Mouse (Mus musculus): ENCODE measurements at regions not wholly inside any gene's neighbourhood (a gene's known extent, or its start where the extent isn't known, plus 50 kb on each side); places are given as distances from the start of the nearest gene placed in this dataset.

- Histone ChIP-seq H3K4me1 (ENCODE audit: control insufficient read depth, insufficient read depth, low read length) (no peaks in the 10 kb centered on the region), H3K9ac (ENCODE audit: low read depth, low read length) (no peak overlapping the region), H3K36me3 (ENCODE audit: control insufficient read depth, insufficient read depth, low read length) (no peaks in the 10 kb centered on the region), H3K27ac (replicated peaks; ENCODE audit: low read depth, low read length) (no peak overlapping the region), H3K4me3 (ENCODE audit: low read depth, low read length) (no peak overlapping the region), H3K27me3 (replicated peaks; ENCODE audit: control insufficient read depth, insufficient read depth, low read length) (no peaks in the 10 kb centered on the region), H3K4me2 (ENCODE audit: low read depth, low read length) (no peak overlapping the region), H3K9me3 (ENCODE audit: control insufficient read depth, low read length) (no peaks in the 10 kb centered on the region)
- 34% methylated on average over 3 of the region's 3 CpGs for WGBS
- ATAC-seq (ENCODE audit: low read depth) (no peak), DNase-seq (ENCODE audit: low spot score) (peak; percentile 72)
Observed at GRCm38 (mm10) chr15:11729381-11729780, 177.7 kb downstream of the Npr3 start.

GRCm38 (mm10) chr15:11725620-11726530 is 181.2 kb downstream of the Npr3 start:
- WGBS: 80% methylated on average over 10 of the region's 10 CpGs
- no peaks in the 10 kb centered on the region for H3K27me3 ChIP-seq (replicated peaks; ENCODE audit: control insufficient read depth, insufficient read depth, low read length)
- no peak overlapping the region for H3K4me3 ChIP-seq (ENCODE audit: low read depth, low read length)
- H3K4me2 ChIP-seq (ENCODE audit: low read depth, low read length): no peak overlapping the region
- H3K4me1 ChIP-seq (ENCODE audit: control insufficient read depth, insufficient read depth, low read length): no peaks in the 10 kb centered on the region
- H3K9ac ChIP-seq (ENCODE audit: low read depth, low read length): no peak overlapping the region
- no peaks in the 10 kb centered on the region for H3K9me3 ChIP-seq (ENCODE audit: control insufficient read depth, low read length)
- DNase-seq (ENCODE audit: low spot score) (no peak), ATAC-seq (ENCODE audit: low read depth) (no peak)
- H3K27ac ChIP-seq (replicated peaks; ENCODE audit: low read depth, low read length): no peak overlapping the region
- no peaks in the 10 kb centered on the region for H3K36me3 ChIP-seq (ENCODE audit: control insufficient read depth, insufficient read depth, low read length)

GRCm38 (mm10) chr15:11720645-11721044 is 186.4 kb downstream of the Npr3 start:
- DNase-seq (ENCODE audit: low spot score): no peak
- Histone ChIP-seq H3K9ac (ENCODE audit: low read depth, low read length) (no peak overlapping the region), H3K27me3 (replicated peaks; ENCODE audit: control insufficient read depth, insufficient read depth, low read length) (no peaks in the 10 kb centered on the region), H3K4me3 (ENCODE audit: low read depth, low read length) (no peak overlapping the region), H3K27ac (replicated peaks; ENCODE audit: low read depth, low read length) (no peak overlapping the region), H3K36me3 (ENCODE audit: control insufficient read depth, insufficient read depth, low read length) (no peaks in the 10 kb centered on the region), H3K4me2 (ENCODE audit: low read depth, low read length) (no peak overlapping the region), H3K9me3 (ENCODE audit: control insufficient read depth, low read length) (0 out of 2 replicates have a peak, but pooled peaks cover 5% of the 10 kb centered on the region), H3K4me1 (ENCODE audit: control insufficient read depth, insufficient read depth, low read length) (no peaks in the 10 kb centered on the region)
- no peak for ATAC-seq (ENCODE audit: low read depth)
- 64% methylated on average over 4 of the region's 4 CpGs for WGBS

GRCm38 (mm10) chr15:11716168-11716842 is 190.8 kb downstream of the Npr3 start:
- Histone ChIP-seq H3K4me1 (ENCODE audit: control insufficient read depth, insufficient read depth, low read length) (no peaks in the 10 kb centered on the region), H3K27ac (replicated peaks; ENCODE audit: low read depth, low read length) (no peak overlapping the region), H3K9me3 (ENCODE audit: control insufficient read depth, low read length) (0 out of 2 replicates have a peak, but pooled peaks cover 5% of the 10 kb centered on the region), H3K36me3 (ENCODE audit: control insufficient read depth, insufficient read depth, low read length) (no peaks in the 10 kb centered on the region), H3K4me3 (ENCODE audit: low read depth, low read length) (no peak overlapping the region), H3K9ac (ENCODE audit: low read depth, low read length) (no peak overlapping the region), H3K27me3 (replicated peaks; ENCODE audit: control insufficient read depth, insufficient read depth, low read length) (no peaks in the 10 kb centered on the region), H3K4me2 (ENCODE audit: low read depth, low read length) (no peak overlapping the region)
- ATAC-seq (ENCODE audit: low read depth): no peak
- WGBS: 88% methylated on average over 11 of the region's 11 CpGs
- no peak for DNase-seq (ENCODE audit: low spot score)

GRCm38 (mm10) chr15:11712481-11713274 is 194.4 kb downstream of the Npr3 start:
- ATAC-seq (ENCODE audit: low read depth) (peak; percentile 70), DNase-seq (ENCODE audit: low spot score) (peak; percentile 84)
- H3K4me2 ChIP-seq (ENCODE audit: low read depth, low read length): no peak overlapping the region
- no peaks in the 10 kb centered on the region for H3K4me1 ChIP-seq (ENCODE audit: control insufficient read depth, insufficient read depth, low read length)
- no peak overlapping the region for H3K4me3 ChIP-seq (ENCODE audit: low read depth, low read length)
- H3K9ac ChIP-seq (ENCODE audit: low read depth, low read length): no peak overlapping the region
- no peaks in the 10 kb centered on the region for H3K36me3 ChIP-seq (ENCODE audit: control insufficient read depth, insufficient read depth, low read length)
- 56% methylated on average over 16 of the region's 16 CpGs for WGBS
- no peaks in the 10 kb centered on the region for H3K27me3 ChIP-seq (replicated peaks; ENCODE audit: control insufficient read depth, insufficient read depth, low read length)
- 0 out of 2 replicates have a peak, but pooled peaks cover 5% of the 10 kb centered on the region for H3K9me3 ChIP-seq (ENCODE audit: control insufficient read depth, low read length)
- H3K27ac ChIP-seq (replicated peaks; ENCODE audit: low read depth, low read length): peak overlapping the region; percentile 67; the same call in 1 of the 2 replicates

- Histone ChIP-seq H3K9ac (ENCODE audit: low read depth, low read length) (no peak overlapping the region), H3K27ac (replicated peaks; ENCODE audit: low read depth, low read length) (no peak overlapping the region), H3K4me3 (ENCODE audit: low read depth, low read length) (no peak overlapping the region), H3K4me2 (ENCODE audit: low read depth, low read length) (no peak overlapping the region), H3K36me3 (ENCODE audit: control insufficient read depth, insufficient read depth, low read length) (no peaks in the 10 kb centered on the region), H3K9me3 (ENCODE audit: control insufficient read depth, low read length) (no peaks in the 10 kb centered on the region), H3K27me3 (replicated peaks; ENCODE audit: control insufficient read depth, insufficient read depth, low read length) (no peaks in the 10 kb centered on the region), H3K4me1 (ENCODE audit: control insufficient read depth, insufficient read depth, low read length) (0 out of 2 replicates have a peak, but pooled peaks cover 3% of the 10 kb centered on the region)
- no peak for DNase-seq (ENCODE audit: low spot score)
- ATAC-seq (ENCODE audit: low read depth): no peak
- 79% methylated on average over 6 of the region's 6 CpGs for WGBS
Observed at GRCm38 (mm10) chr15:11701246-11701645, 205.8 kb downstream of the Npr3 start.

GRCm38 (mm10) chr15:11699929-11700328 is 207.2 kb downstream of the Npr3 start:
- Histone ChIP-seq H3K4me2 (ENCODE audit: low read depth, low read length) (no peak overlapping the region), H3K9ac (ENCODE audit: low read depth, low read length) (no peak overlapping the region), H3K4me1 (ENCODE audit: control insufficient read depth, insufficient read depth, low read length) (0 out of 2 replicates have a peak, but pooled peaks cover 3% of the 10 kb centered on the region), H3K9me3 (ENCODE audit: control insufficient read depth, low read length) (no peaks in the 10 kb centered on the region), H3K36me3 (ENCODE audit: control insufficient read depth, insufficient read depth, low read length) (no peaks in the 10 kb centered on the region), H3K4me3 (ENCODE audit: low read depth, low read length) (no peak overlapping the region), H3K27ac (replicated peaks; ENCODE audit: low read depth, low read length) (no peak overlapping the region), H3K27me3 (replicated peaks; ENCODE audit: control insufficient read depth, insufficient read depth, low read length) (no peaks in the 10 kb centered on the region)
- no peak for DNase-seq (ENCODE audit: low spot score)
- ATAC-seq (ENCODE audit: low read depth): no peak
- 81% methylated on average over 3 of the region's 3 CpGs for WGBS

- H3K9me3 ChIP-seq (ENCODE audit: control insufficient read depth, low read length): no peaks in the 10 kb centered on the region
- H3K36me3 ChIP-seq (ENCODE audit: control insufficient read depth, insufficient read depth, low read length): no peaks in the 10 kb centered on the region
- no peak overlapping the region for H3K4me3 ChIP-seq (ENCODE audit: low read depth, low read length)
- DNase-seq (ENCODE audit: low spot score) (no peak), ATAC-seq (ENCODE audit: low read depth) (no peak)
- peaks cover 16% of the 10 kb centered on the region for H3K4me1 ChIP-seq (ENCODE audit: control insufficient read depth, insufficient read depth, low read length)
- 54% methylated on average over 3 of the region's 3 CpGs for WGBS
- no peak overlapping the region for H3K9ac ChIP-seq (ENCODE audit: low read depth, low read length)
- H3K27ac ChIP-seq (replicated peaks; ENCODE audit: low read depth, low read length): no peak overlapping the region; the same call in 1 of the 2 replicates
- H3K27me3 ChIP-seq (replicated peaks; ENCODE audit: control insufficient read depth, insufficient read depth, low read length): no peaks in the 10 kb centered on the region
- no peak overlapping the region for H3K4me2 ChIP-seq (ENCODE audit: low read depth, low read length)
Observed at GRCm38 (mm10) chr15:11697060-11697459, 210.0 kb downstream of the Npr3 start.
